Mouse (Mus musculus) ES-E14 (cell line): Measurements from ENCODE around the gene Mbd6.

Experiments
- MAFK ChIP-seq: IDR thresholded peaks from 2 replicates; pipeline ENCODE4 v1.6.1; 2014; ENCODE audit warnings: mild to moderate bottlenecking, low read depth, low read length, inconsistent platforms; ENCODE audit not compliant: insufficient read depth
- ZC3H11A ChIP-seq: IDR thresholded peaks from 2 replicates; pipeline ENCODE4 v1.6.1; 2012; ENCODE audit warnings: low read depth, mild to moderate bottlenecking, inconsistent platforms, low read length, borderline replicate concordance

- TF ChIP-seq ZC3H11A (no peak), MAFK (no peak)
Observed at GRCm38 (mm10) chr10:127327461-127328145, 38.8 kb upstream of the Mbd6 start.
